In genomic region chr13:59779744-59780264, GRCm38 (mm10) we compare ENCODE assay signal across 14 mouse cellular contexts. TPM values are rescaled to one million over a fixed set of nuclear protein-coding genes. Genes with fewer than 3 reads are reported as not detected.
"Had no signal": no experiment of that assay in that cellular context is flagged by ENCODE, and none has a peak within 500 bp of the region (broad histone marks: within the 10 kb centered on the region; RNA-seq: fewer than 3 reads in every experiment).

No protein-coding gene starts in this region.

RNA-seq across cellular contexts. Expression of gene Gm49354, which starts 2.2 kb away (rescaled TPM):
- total RNA-seq: layer of hippocampus, postnatal 25 days; left cerebral cortex, adult 8-10 months; left cerebral cortex, postnatal 25 days; megakaryocyte, adult 5-6 weeks had no signal
- polyA plus RNA-seq: kidney, embryonic 14.5 days; large intestine, adult 2 months; limb, embryonic 11.5 days; limb, embryonic 15.5 days; liver, embryonic 12.5 days; midbrain, embryonic 10.5 days; midbrain, embryonic 15.5 days; neural tube, embryonic 14.5 days; spleen, adult 2 months; stomach, embryonic 16.5 days had no signal

RNA-seq across cellular contexts. Expression of gene 1700014D04Rik, which starts 33.3 kb away (rescaled TPM):
- polyA plus RNA-seq: kidney, embryonic 14.5 days; large intestine, adult 2 months; limb, embryonic 11.5 days; limb, embryonic 15.5 days; liver, embryonic 12.5 days; stomach, embryonic 16.5 days had no signal

RNA-seq across cellular contexts. Expression of gene Spata31d1d, which starts 48.3 kb away (rescaled TPM):
- total RNA-seq: layer of hippocampus, postnatal 25 days; left cerebral cortex, adult 8-10 months; left cerebral cortex, postnatal 25 days; megakaryocyte, adult 5-6 weeks had no signal
- polyA plus RNA-seq: kidney, embryonic 14.5 days; large intestine, adult 2 months; limb, embryonic 11.5 days; limb, embryonic 15.5 days; liver, embryonic 12.5 days; midbrain, embryonic 10.5 days; midbrain, embryonic 15.5 days; neural tube, embryonic 14.5 days; spleen, adult 2 months; stomach, embryonic 16.5 days had no signal
